Mouse (Mus musculus) lung, adult 2 months (tissue): ENCODE data around the gene Tut1.

Experiments
- CTCF ChIP-seq: fragments of 200-500 bp; IDR thresholded peaks from 2 replicates; pipeline ENCODE4 v1.5.1; 2011; ENCODE audit warnings: mild to moderate bottlenecking, low read length, control low read depth; ENCODE audit not compliant: insufficient read depth
- POLR2A ChIP-seq: fragments of 200-500 bp; IDR thresholded peaks from 2 replicates; pipeline ENCODE4 v1.6.1; 2011; ENCODE audit warnings: low read depth, mild to moderate bottlenecking, control low read depth, low read length, borderline replicate concordance; ENCODE audit errors: extremely low read depth

DNA sequence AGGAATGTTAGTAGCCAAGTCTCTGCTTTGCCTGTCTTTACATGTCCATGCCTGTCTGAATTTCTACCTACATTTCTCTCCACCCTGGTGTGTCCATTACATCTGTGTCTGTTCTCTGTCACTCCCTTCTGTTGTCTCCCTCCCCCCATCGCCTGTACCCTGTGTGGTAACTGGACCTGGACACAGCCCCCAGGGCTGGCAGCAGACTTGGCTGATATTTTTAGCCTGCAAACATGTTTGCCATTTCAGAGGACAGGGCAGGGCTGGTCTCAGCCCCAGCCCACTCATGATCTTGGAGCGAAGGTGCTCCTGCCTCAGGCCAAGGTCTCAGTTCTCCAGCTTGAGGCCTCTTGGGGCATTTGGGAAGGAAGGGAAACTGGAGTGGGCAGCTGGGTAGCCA, 34.2 kb downstream of the Tut1 start:
- TF ChIP-seq CTCF (no peak), POLR2A (no peak)
